Mouse (Mus musculus) lung, postnatal 0 days (tissue): ENCODE results near the gene Tcf20.

Source experiments
- CTCF ChIP-seq: IDR thresholded peaks from 2 replicates; pipeline ENCODE4 v1.5.1; 2016; ENCODE audit warnings: antibody characterized with exemption, mild to moderate bottlenecking
- EP300 ChIP-seq: IDR thresholded peaks from 2 replicates; pipeline ENCODE4 v1.6.1; 2016; ENCODE audit warnings: antibody characterized with exemption, mild to moderate bottlenecking, control low read depth

- TF ChIP-seq CTCF (no peak), EP300 (no peak)
Measured at GRCm38 (mm10) chr15:82806969-82807763, 180.5 kb downstream of the Tcf20 start.
